Mouse (Mus musculus) bone marrow macrophage, adult 2 months (primary cell): ENCODE measurements around the gene Fdxr. TPM values are rescaled to one million over a fixed set of nuclear protein-coding genes. Genes with fewer than 3 reads are reported as not detected.

Experiments used
- H3K27ac ChIP-seq: 2 replicates; pipeline ENCODE4 v1.5.1; 2012; ENCODE audit warnings: low read depth, low read length; ENCODE audit not compliant: insufficient read depth
- H3K4me1 ChIP-seq: 2 replicates; pipeline ENCODE4 v1.6.1; 2012; ENCODE audit warnings: low read length; ENCODE audit not compliant: control insufficient read depth, insufficient read depth
- H3K4me3 ChIP-seq: 2 replicates; pipeline ENCODE4 v1.5.1; 2012; ENCODE audit warnings: mild to moderate bottlenecking, low read length, moderate library complexity; ENCODE audit not compliant: insufficient read depth
- CTCF ChIP-seq: IDR thresholded peaks from 2 replicates; pipeline ENCODE4 v1.5.1; 2012; ENCODE audit warnings: low read depth, mild to moderate bottlenecking, low read length, moderate library complexity
- POLR2A ChIP-seq: IDR thresholded peaks from 2 replicates; pipeline ENCODE4 v1.6.1; 2012; ENCODE audit warnings: mild to moderate bottlenecking, low read depth, low read length, borderline replicate concordance
- polyA plus RNA-seq: library from polyadenylated mRNA; stranded (reverse); fragments of >200 nt; gene quantifications from 2 replicates; pipeline ENCODE4 v1.2.4, GENCODE M21; 2012; ENCODE audit not compliant: missing spikeins, insufficient read depth, insufficient read length

The Fdxr gene
- polyA plus RNA-seq, 1 experiment, result 7.8 TPM

DNA sequence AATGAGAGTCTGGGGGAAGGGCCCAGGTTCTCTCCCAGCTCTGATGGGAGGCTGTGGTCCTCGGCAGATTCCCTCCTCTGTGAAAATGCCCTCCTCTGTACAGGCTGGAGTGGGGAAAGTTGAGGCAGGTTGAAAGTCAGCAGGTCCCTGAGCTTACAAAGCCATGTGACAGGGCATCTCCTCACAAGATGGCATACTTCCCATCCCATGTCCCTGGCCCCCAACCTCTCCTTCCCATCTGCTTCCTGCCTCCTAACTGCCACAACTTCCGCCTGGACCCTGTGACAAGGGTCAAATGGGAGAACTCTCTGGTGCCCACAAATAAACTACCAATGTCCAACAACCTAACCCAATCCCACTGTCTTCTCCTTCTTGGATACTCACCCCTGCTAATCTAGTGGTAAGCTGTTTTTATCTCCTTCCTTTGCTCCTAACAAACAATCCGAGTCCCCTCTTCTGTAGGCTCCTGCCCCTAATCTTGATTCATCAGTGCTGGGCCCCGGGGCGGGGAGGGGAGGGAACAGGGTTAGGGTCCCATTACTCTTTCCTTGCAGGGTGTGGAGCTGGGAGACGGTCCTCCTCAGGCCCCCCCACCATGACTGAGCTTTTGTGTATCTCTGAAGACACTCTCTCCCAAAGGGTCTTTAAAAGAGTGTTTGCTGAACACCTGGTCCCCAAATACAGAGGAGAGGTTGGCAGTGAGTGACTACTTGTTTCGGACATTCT lies 12.6 kb downstream of the Fdxr start:
- Histone ChIP-seq H3K27ac (no peak overlapping the region), H3K4me1 (no peaks in the 10 kb centered on the region), H3K4me3 (no peak overlapping the region)
- no peak for TF ChIP-seq POLR2A
- TF ChIP-seq CTCF, result no peak

DNA sequence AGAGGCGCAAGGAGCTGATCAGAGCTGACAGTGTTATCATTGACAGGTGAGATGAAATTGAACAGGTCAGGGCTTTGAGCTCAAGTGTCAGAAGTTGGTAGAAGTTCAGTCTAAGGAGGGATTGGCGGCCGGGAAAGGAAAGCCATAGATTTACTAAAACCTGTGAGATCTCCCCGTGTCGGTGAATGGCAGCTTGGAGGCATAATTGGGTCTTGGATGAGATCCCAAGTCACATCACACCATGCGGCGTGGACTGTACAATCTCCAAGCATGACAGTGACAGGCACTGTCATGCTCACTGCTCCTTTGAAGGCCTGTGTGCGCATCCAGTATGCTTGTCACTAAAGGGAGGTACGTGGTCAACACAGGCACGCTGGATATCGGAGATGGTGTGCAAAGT lies 13.9 kb downstream of the Fdxr start:
- TF ChIP-seq POLR2A (no peak), CTCF (no peak)
- no peak overlapping the region for H3K4me3 ChIP-seq
- H3K4me1 ChIP-seq, result no peaks in the 10 kb centered on the region
- H3K27ac ChIP-seq, result no peak overlapping the region

DNA sequence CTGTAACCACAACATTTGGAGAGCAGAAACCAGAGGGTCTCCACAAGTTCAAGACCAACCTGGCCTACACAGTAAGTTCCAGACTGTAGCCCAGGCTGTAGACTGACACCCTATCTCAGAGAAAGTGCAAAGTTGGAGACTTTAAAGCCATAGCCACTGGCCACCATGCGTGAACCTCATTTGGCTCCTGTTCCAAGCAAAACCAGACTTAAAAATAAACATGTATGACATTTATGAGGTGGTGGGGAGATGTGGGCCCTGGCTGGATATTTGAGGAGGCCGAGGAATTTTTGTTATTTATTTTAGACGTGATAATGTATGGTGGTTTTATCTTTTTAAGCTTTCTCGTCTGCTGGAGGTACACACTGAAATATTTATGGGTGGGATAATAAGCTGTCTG lies 17.7 kb downstream of the Fdxr start:
- H3K27ac ChIP-seq, result no peak overlapping the region
- no peak overlapping the region for H3K4me3 ChIP-seq
- TF ChIP-seq POLR2A (no peak), CTCF (no peak)
- H3K4me1 ChIP-seq, result no peaks in the 10 kb centered on the region

DNA sequence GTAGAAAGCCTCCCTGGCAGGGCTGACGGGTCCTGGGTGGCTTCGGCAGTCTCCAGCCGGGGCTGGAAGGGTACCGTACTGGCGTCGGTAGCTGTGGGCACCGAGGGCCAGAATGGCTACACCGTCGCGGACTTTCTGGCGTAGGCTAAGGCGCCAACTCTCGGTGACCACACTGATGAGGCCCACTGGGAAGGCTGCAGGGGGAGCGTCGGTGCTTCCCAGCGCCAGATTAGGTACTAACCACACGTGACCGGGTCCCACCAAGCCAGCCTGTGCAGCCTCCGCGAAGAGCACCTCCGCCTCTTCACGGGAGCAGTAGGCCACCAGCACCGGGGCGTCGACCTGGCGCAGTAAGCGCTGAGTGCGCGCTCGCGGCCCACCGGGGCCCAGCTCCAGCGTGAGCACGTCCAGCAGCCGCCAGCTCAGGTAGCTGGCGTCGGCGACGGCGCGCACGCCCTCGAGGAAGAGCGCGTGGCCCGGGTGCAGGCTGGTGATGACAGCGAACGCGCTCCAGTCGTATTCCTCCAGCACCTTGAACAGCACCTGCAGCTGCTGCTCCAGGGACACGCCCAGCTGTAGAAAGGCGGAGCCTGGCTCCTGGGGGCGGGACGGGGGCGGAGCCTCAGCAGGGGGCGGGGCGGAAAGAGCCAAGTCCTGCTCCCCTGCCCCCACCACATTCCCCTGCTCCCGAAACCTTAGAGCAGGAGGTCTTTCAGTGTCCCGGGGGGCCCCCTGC lies 18.9 kb downstream of the Fdxr start:
- Histone ChIP-seq H3K4me3 (no peak overlapping the region), H3K27ac (no peak overlapping the region), H3K4me1 (no peaks in the 10 kb centered on the region)
- no peak for TF ChIP-seq POLR2A
- TF ChIP-seq CTCF, result no peak

DNA sequence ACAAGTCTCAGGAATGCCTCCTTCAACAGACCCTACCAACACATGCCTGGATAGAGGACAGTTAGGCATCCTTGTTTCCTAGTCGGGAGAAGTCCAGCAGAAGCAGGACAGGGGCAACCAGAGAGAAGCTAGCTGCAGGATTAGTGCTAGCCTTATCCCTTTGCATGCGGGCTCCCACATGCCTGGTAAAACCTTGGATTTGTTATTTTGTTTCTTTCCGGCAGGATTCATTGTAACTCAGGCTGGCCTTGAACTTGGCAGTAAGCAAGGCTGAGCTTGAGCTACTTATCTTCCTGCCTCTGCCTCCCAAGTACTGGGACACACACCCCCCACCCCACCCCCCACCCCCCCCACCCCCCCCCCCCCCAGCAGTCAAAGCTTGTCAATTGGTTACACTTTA lies 25.6 kb downstream of the Fdxr start:
- H3K27ac ChIP-seq, result no peak overlapping the region
- TF ChIP-seq POLR2A (no peak), CTCF (no peak)
- peaks cover 2% of the 10 kb centered on the region; the same call in 1 of the 2 replicates for H3K4me1 ChIP-seq
- H3K4me3 ChIP-seq, result no peak overlapping the region

DNA sequence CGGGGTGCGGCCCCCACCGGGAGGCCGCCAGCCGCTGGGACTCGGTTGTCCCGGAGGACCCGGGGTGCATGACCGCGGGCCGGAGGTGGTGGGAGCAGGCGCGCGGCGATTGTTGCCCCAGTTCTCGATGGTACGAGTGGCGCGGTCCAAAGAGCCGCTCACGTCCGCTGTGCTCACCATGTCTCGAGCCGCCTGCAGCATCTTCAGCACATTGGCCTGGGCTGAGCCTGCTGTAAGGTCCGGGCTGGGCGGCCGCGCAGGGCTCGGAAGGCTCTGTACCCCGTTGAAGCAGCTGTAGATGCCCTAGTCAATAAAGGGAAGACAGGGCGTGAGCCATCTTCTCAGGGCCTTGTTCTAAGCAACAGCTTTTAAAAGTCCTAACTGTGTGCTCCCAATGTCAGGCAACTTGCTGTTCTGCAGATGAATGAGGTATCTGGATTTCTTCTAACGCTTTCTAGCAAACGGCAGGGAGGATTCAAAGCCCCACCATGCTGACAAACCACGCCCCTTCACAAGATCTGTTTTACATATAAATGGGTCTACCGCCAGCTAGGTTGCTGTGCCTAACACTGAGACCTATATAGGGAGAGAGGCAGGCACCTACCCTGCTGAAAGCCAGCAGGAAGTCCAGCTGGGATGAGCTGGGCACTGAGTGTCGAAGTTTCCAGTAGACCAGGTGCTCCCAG lies 26.3 kb downstream of the Fdxr start:
- no peak for TF ChIP-seq CTCF
- TF ChIP-seq POLR2A, result no peak
- Histone ChIP-seq H3K4me3 (peak overlapping the region; percentile 34), H3K27ac (no peak overlapping the region), H3K4me1 (peaks cover 2% of the 10 kb centered on the region; the same call in 1 of the 2 replicates)

DNA sequence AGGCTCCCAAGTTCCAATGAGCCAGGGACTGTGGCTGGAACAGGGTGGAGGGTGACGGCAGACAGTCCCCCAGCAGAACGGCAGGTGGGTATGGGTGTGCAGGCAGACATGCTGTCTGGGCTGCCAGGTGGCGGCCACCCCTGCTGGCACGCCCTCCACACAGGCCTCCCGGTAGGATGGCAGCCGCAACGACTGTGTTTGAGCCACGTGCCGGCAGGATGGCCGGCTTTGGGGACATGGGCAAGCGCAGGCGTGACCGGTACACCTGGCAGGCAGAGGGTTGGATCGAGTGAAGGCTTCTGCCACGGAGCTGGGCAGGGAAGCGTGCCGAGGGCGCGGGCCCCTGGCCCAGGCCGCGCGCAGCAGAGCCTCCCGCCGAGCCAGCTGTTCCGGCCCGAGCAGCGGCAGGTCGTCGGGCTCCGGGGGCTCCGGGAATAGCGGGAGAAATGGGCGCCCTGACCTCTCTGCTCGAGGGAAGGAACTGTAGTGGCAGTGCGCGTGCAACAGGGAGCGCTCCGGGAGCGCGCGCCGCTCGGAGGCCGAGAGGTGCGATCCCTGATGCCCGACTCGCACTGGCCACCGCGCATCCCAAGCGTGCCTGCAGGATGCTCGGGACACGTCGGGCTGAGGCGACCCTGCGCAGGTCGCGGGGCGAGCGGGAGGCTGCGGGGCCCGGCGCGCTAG lies 27.0 kb downstream of the Fdxr start:
- Histone ChIP-seq H3K27ac (no peak overlapping the region), H3K4me3 (peak overlapping the region; percentile 34), H3K4me1 (peaks cover 2% of the 10 kb centered on the region; the same call in 1 of the 2 replicates)
- TF ChIP-seq POLR2A (no peak), CTCF (no peak)

DNA sequence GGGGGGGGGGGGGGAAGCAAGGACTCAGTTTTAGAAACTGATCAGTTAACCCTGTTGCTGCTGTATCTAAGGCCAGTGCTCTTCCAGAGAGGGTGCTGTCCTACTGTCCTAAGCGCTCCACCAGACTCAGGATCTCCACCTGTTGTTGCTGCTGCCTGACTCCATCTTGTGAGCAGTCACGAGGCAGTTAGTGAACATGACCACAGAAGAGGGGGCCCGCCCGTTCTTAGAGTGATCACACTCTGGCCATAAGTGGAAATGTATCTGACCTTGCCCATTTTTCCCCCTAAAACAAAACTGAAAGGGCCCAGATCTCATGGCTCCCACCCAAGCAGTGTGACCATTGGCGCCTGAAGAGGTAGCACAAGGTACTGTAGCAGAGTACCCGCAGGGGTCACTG lies 28.9 kb downstream of the Fdxr start:
- H3K4me1 ChIP-seq, result peaks cover 2% of the 10 kb centered on the region; the same call in 1 of the 2 replicates
- H3K27ac ChIP-seq, result no peak overlapping the region
- no peak overlapping the region for H3K4me3 ChIP-seq
- TF ChIP-seq CTCF, result no peak
- TF ChIP-seq POLR2A, result no peak

DNA sequence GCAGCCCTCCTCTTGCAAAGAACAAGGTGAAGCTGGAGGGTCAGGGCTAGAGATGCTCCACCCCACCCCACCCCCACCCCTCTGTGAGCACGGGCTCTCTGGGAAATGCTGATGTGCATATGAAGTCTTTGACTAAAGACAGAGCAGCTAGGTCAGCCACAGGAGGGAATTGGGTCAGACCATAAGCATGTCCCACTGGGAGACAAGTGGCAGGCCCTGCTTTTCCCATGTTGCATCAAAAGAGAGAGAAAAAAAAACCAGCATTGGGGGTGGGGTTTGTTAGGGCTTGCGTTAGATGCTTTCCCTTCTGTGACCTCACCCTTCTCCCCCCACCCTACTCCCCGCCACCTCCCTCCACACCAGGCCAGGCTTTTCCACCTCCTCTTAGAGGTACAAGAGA lies 29.6 kb downstream of the Fdxr start:
- TF ChIP-seq POLR2A (no peak), CTCF (no peak)
- Histone ChIP-seq H3K27ac (no peak overlapping the region), H3K4me1 (peaks cover 2% of the 10 kb centered on the region; the same call in 1 of the 2 replicates), H3K4me3 (no peak overlapping the region)

DNA sequence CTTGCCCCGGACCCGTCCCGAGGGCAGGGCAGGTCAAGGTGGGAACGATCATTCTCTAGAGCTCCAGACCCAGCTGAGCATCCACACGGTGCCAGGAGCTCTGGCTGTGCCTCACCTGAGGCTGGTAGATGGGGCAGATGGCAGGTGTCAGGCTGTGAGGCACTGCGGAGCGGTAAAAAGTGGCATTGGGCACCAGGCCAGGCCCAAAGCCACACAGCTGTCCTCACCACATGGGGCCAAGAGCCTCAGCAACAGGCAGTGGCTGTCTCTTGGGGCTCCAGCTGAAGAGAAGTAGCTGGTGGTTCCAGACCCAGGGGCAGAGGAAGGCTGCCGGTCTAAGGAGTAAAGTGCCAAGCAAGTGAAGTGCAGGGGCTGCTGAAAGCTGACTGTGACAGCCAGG lies 30.5 kb downstream of the Fdxr start:
- no peak for TF ChIP-seq POLR2A
- no peak for TF ChIP-seq CTCF
- peaks cover 2% of the 10 kb centered on the region; the same call in 1 of the 2 replicates for H3K4me1 ChIP-seq
- no peak overlapping the region for H3K27ac ChIP-seq

More for the DNA sequence above, 30.5 kb downstream of the Fdxr start:
- no peak overlapping the region for H3K4me3 ChIP-seq
